Mouse (Mus musculus): ENCODE data around the gene Cd24a.

Gene Cd24a

GRCm38 (mm10) chr10:43630634-43631033 is 52.5 kb downstream of the Cd24a start:
- no peak for DNase-seq

GRCm38 (mm10) chr10:43631049-43631448 is 53.0 kb downstream of the Cd24a start:
- DNase-seq, result no peak

- no peak for DNase-seq
These were observed 53.7 kb downstream of the Cd24a start for GRCm38 (mm10) chr10:43631639-43632354.

- no peak for DNase-seq
These were observed 55.0 kb downstream of the Cd24a start for GRCm38 (mm10) chr10:43633117-43633516.
